In genomic region chr4:140108871-140109625, GRCm38 (mm10) we compare ENCODE assay signal across 8 mouse cellular contexts.
DNase-seq lines count a peak whose midpoint lies in the region; ATAC-seq and TF ChIP-seq lines count a peak whose summit lies in the region.

No protein-coding gene starts in this region.

- H3K9me3 ChIP-seq in embryonic facial prominence, embryonic 11.5 days (replicated peaks; ENCODE audit: control insufficient read depth, low read length), result no peaks in the 10 kb centered on the region; the same call in 1 of the 2 replicates
- H3K9me3 ChIP-seq in hindbrain, embryonic 15.5 days, result no peaks in the 10 kb centered on the region
- H3K9me3 ChIP-seq in neural tube, embryonic 13.5 days, result 0 out of 2 replicates have a peak, but pooled peaks cover 6% of the 10 kb centered on the region

- no peak for TF ChIP-seq CTCF in layer of hippocampus, adult 2 months (conservative IDR thresholded peaks at IDR 0.05)

- H3K27me3 ChIP-seq in embryonic facial prominence, embryonic 11.5 days (ENCODE audit: control insufficient read depth, insufficient read depth, low read length), result peaks cover 24% of the 10 kb centered on the region
- peaks cover 3% of the 10 kb centered on the region; the same call in 1 of the 2 replicates for H3K27me3 ChIP-seq in hindbrain, embryonic 15.5 days
- peaks cover 26% of the 10 kb centered on the region for H3K27me3 ChIP-seq in neural tube, embryonic 13.5 days

- H3K4me2 ChIP-seq in embryonic facial prominence, embryonic 11.5 days (ENCODE audit: low read depth, low read length), result peak overlapping the region; percentile 34
- peak overlapping the region; percentile 29 for H3K4me2 ChIP-seq in hindbrain, embryonic 15.5 days
- H3K4me2 ChIP-seq in neural tube, embryonic 13.5 days, result peak overlapping the region; percentile 44

- no peaks in the 10 kb centered on the region for H3K36me3 ChIP-seq in embryonic facial prominence, embryonic 11.5 days (replicated peaks; ENCODE audit: control insufficient read depth, insufficient read depth, low read depth, low read length)
- no peaks in the 10 kb centered on the region for H3K36me3 ChIP-seq in hindbrain, embryonic 15.5 days
- H3K36me3 ChIP-seq in neural tube, embryonic 13.5 days, result no peaks in the 10 kb centered on the region

- H3K4me3 ChIP-seq in layer of hippocampus, adult 2 months, result peak overlapping the region; percentile 26; the same call in 1 of the 2 replicates
- H3K4me3 ChIP-seq in embryonic facial prominence, embryonic 11.5 days (ENCODE audit: low read depth, low read length), result peak overlapping the region; percentile 5; the same call in 1 of the 2 replicates
- H3K4me3 ChIP-seq in hindbrain, embryonic 15.5 days, result no peak overlapping the region
- H3K4me3 ChIP-seq in neural tube, embryonic 13.5 days, result no peak overlapping the region

- DNase-seq in layer of hippocampus, adult 2 months (ENCODE audit: low spot score in 2 of 2), result no peak
- no peak for DNase-seq in layer of hippocampus, postnatal 14 days (ENCODE audit: low spot score in 2 of 2)
- peak; percentile 32 for DNase-seq in embryonic facial prominence, embryonic 11.5 days (ENCODE audit: low spot score)
- DNase-seq in spleen, postnatal 14 days (ENCODE audit: low spot score in 2 of 2), result no peak
- DNase-seq in ovary, postnatal 14 days (ENCODE audit: low spot score), result no peak

- no peak overlapping the region for H3K9ac ChIP-seq in embryonic facial prominence, embryonic 11.5 days (replicated peaks; ENCODE audit: low read length)
- H3K9ac ChIP-seq in hindbrain, embryonic 15.5 days, result 0 out of 2 replicates have a peak overlapping the region, but pooled peaks have one; percentile 11
- peak overlapping the region; percentile 58 for H3K9ac ChIP-seq in neural tube, embryonic 13.5 days

- no peak for ATAC-seq in embryonic facial prominence, embryonic 11.5 days (replicated peaks; ENCODE audit: insufficient number of reproducible peaks, low FRiP score, low TSS enrichment, low read depth)
- peak; percentile 62 for ATAC-seq in hindbrain, embryonic 15.5 days (ENCODE audit: low FRiP score, low read depth)
- peak; percentile 65 for ATAC-seq in neural tube, embryonic 13.5 days (ENCODE audit: low read depth)
- ATAC-seq in granulocyte monocyte progenitor cell, adult 5-6 weeks (replicated peaks; ENCODE audit: poor library complexity, severe bottlenecking), result no peak

- 2% methylated on average over 32 of the region's 32 CpGs for WGBS in embryonic facial prominence, embryonic 11.5 days
- WGBS in hindbrain, embryonic 15.5 days, result 1% methylated on average over 32 of the region's 32 CpGs
- WGBS in neural tube, embryonic 13.5 days, result 1% methylated on average over 32 of the region's 32 CpGs

- H3K27ac ChIP-seq in layer of hippocampus, adult 2 months, result no peak overlapping the region
- no peak overlapping the region for H3K27ac ChIP-seq in embryonic facial prominence, embryonic 11.5 days (replicated peaks; ENCODE audit: low read depth, low read length)
- H3K27ac ChIP-seq in hindbrain, embryonic 15.5 days (replicated peaks), result peak overlapping the region; percentile 72
- peak overlapping the region; percentile 87 for H3K27ac ChIP-seq in neural tube, embryonic 13.5 days (replicated peaks)

- 0 out of 2 replicates have a peak, but pooled peaks cover 2% of the 10 kb centered on the region for H3K4me1 ChIP-seq in embryonic facial prominence, embryonic 11.5 days (ENCODE audit: control insufficient read depth, insufficient read depth, low read length)
- peaks cover 41% of the 10 kb centered on the region for H3K4me1 ChIP-seq in hindbrain, embryonic 15.5 days (replicated peaks)
- peaks cover 50% of the 10 kb centered on the region for H3K4me1 ChIP-seq in neural tube, embryonic 13.5 days (replicated peaks)

Comparison
In these comparisons a context has a peak if more than half of its experiments do, and no peak if none do; other contexts are left out.
1. H3K27ac ChIP-seq: peak in hindbrain, embryonic 15.5 days (single experiment) and neural tube, embryonic 13.5 days (single experiment); none in layer of hippocampus, adult 2 months (single experiment) and embryonic facial prominence, embryonic 11.5 days (single experiment).
2. H3K4me3 ChIP-seq: peak in layer of hippocampus, adult 2 months (single experiment) and embryonic facial prominence, embryonic 11.5 days (single experiment); none in hindbrain, embryonic 15.5 days (single experiment) and neural tube, embryonic 13.5 days (single experiment).
3. ATAC-seq: peak in hindbrain, embryonic 15.5 days (single experiment) and neural tube, embryonic 13.5 days (single experiment); none in embryonic facial prominence, embryonic 11.5 days (single experiment) and granulocyte monocyte progenitor cell, adult 5-6 weeks (single experiment).
4. Peak in every context shown above with its lines, with median percentiles within 50 percentile points of each other: H3K4me2 ChIP-seq.